8 mouse cellular contexts compared by ENCODE assay signal in genomic region chr13:44100125-44101067, GRCm38 (mm10).
DNase-seq lines count a peak whose midpoint lies in the region; ATAC-seq lines count a peak whose summit lies in the region.

No protein-coding gene starts in this region.

- DNase-seq in kidney, adult 18-20 months: no peak
- peak; percentile 53 to 59 for DNase-seq in frontal cortex, adult 2 months (ENCODE audit: extremely low spot score in 1 of 2, low spot score in 1 of 2)
- no peak for DNase-seq in liver, embryonic 11.5 days (ENCODE audit: low spot score)
- DNase-seq in urinary bladder, postnatal 4 days (ENCODE audit: low spot score in 2 of 2): no peak
- no peak for DNase-seq in urinary bladder, adult 18-20 months (ENCODE audit: low spot score in 2 of 2)

- no peak for ATAC-seq in kidney, embryonic 15.5 days (replicated peaks; ENCODE audit: low FRiP score)
- ATAC-seq in intestine, embryonic 16.5 days: no peak
- peak; percentile 95 for ATAC-seq in midbrain, embryonic 12.5 days (ENCODE audit: low FRiP score, low read depth)
- no peak for ATAC-seq in liver, embryonic 11.5 days (replicated peaks; ENCODE audit: low FRiP score)

- peak overlapping the region; percentile 45 for H3K4me2 ChIP-seq in kidney, embryonic 15.5 days
- H3K4me2 ChIP-seq in intestine, embryonic 16.5 days (ENCODE audit: low read depth, low read length): peak overlapping the region; percentile 16; the same call in 1 of the 2 replicates
- peak overlapping the region; percentile 43 for H3K4me2 ChIP-seq in midbrain, embryonic 12.5 days (replicated peaks)
- H3K4me2 ChIP-seq in liver, embryonic 11.5 days: no peak overlapping the region

- H3K27ac ChIP-seq in kidney, embryonic 15.5 days: no peak overlapping the region
- H3K27ac ChIP-seq in intestine, embryonic 16.5 days (ENCODE audit: low read length): no peak overlapping the region
- H3K27ac ChIP-seq in midbrain, embryonic 12.5 days (replicated peaks): peak overlapping the region; percentile 72
- no peak overlapping the region for H3K27ac ChIP-seq in liver, embryonic 11.5 days (ENCODE audit: low read depth, low read length)

- no peak overlapping the region for H3K9ac ChIP-seq in kidney, embryonic 15.5 days
- H3K9ac ChIP-seq in intestine, embryonic 16.5 days (ENCODE audit: low read depth, low read length): no peak overlapping the region; the same call in 1 of the 2 replicates
- H3K9ac ChIP-seq in midbrain, embryonic 12.5 days (replicated peaks): 0 out of 2 replicates have a peak overlapping the region, but pooled peaks have one; percentile 12
- H3K9ac ChIP-seq in liver, embryonic 11.5 days (ENCODE audit: low read depth, low read length): no peak overlapping the region

- peaks cover 15% of the 10 kb centered on the region for H3K4me1 ChIP-seq in kidney, embryonic 15.5 days
- H3K4me1 ChIP-seq in intestine, embryonic 16.5 days (ENCODE audit: control insufficient read depth, insufficient read depth, low read length): 0 out of 2 replicates have a peak, but pooled peaks cover 5% of the 10 kb centered on the region
- H3K4me1 ChIP-seq in midbrain, embryonic 12.5 days: peaks cover 43% of the 10 kb centered on the region
- H3K4me1 ChIP-seq in liver, embryonic 11.5 days (replicated peaks; ENCODE audit: control insufficient read depth, insufficient read depth, low read length): no peaks in the 10 kb centered on the region

- no peaks in the 10 kb centered on the region for H3K36me3 ChIP-seq in kidney, embryonic 15.5 days
- H3K36me3 ChIP-seq in intestine, embryonic 16.5 days (ENCODE audit: control insufficient read depth, insufficient read depth, low read length): no peaks in the 10 kb centered on the region
- no peaks in the 10 kb centered on the region for H3K36me3 ChIP-seq in midbrain, embryonic 12.5 days
- no peaks in the 10 kb centered on the region for H3K36me3 ChIP-seq in liver, embryonic 11.5 days (ENCODE audit: control insufficient read depth, insufficient read depth, low read length)

- WGBS in kidney, embryonic 15.5 days: 31% methylated on average over 21 of the region's 21 CpGs
- 25% methylated on average over 21 of the region's 21 CpGs for WGBS in intestine, embryonic 16.5 days
- 6% methylated on average over 21 of the region's 21 CpGs for WGBS in midbrain, embryonic 12.5 days
- 31% methylated on average over 21 of the region's 21 CpGs for WGBS in liver, embryonic 11.5 days

- no peaks in the 10 kb centered on the region for H3K9me3 ChIP-seq in kidney, embryonic 15.5 days (replicated peaks)
- no peaks in the 10 kb centered on the region for H3K9me3 ChIP-seq in intestine, embryonic 16.5 days (ENCODE audit: control insufficient read depth, low read length)
- H3K9me3 ChIP-seq in midbrain, embryonic 12.5 days: no peaks in the 10 kb centered on the region
- H3K9me3 ChIP-seq in liver, embryonic 11.5 days (ENCODE audit: control insufficient read depth, low read length): no peaks in the 10 kb centered on the region

- H3K4me3 ChIP-seq in kidney, embryonic 15.5 days (replicated peaks): peak overlapping the region; percentile 6; the same call in 1 of the 2 replicates
- H3K4me3 ChIP-seq in intestine, embryonic 16.5 days (ENCODE audit: low read length): no peak overlapping the region
- peak overlapping the region; percentile 5; the same call in 1 of the 2 replicates for H3K4me3 ChIP-seq in midbrain, embryonic 12.5 days
- H3K4me3 ChIP-seq in liver, embryonic 11.5 days (ENCODE audit: low read depth, low read length): no peak overlapping the region

- H3K27me3 ChIP-seq in kidney, embryonic 15.5 days: peaks cover 21% of the 10 kb centered on the region
- no peaks in the 10 kb centered on the region for H3K27me3 ChIP-seq in intestine, embryonic 16.5 days (replicated peaks; ENCODE audit: control insufficient read depth, insufficient read depth, low read length)
- H3K27me3 ChIP-seq in midbrain, embryonic 12.5 days: peaks cover 79% of the 10 kb centered on the region
- H3K27me3 ChIP-seq in liver, embryonic 11.5 days (replicated peaks; ENCODE audit: control insufficient read depth, insufficient read depth, low read length): peaks cover 4% of the 10 kb centered on the region; the same call in 1 of the 2 replicates

Comparison
In these comparisons a context has a peak if more than half of its experiments do, and no peak if none do; other contexts are left out.
1. H3K4me3 ChIP-seq: peak in kidney, embryonic 15.5 days (single experiment) and midbrain, embryonic 12.5 days (single experiment); none in intestine, embryonic 16.5 days (single experiment) and liver, embryonic 11.5 days (single experiment).
2. DNase-seq: peak in frontal cortex, adult 2 months (2 of 2); none in kidney, adult 18-20 months (single experiment), liver, embryonic 11.5 days (single experiment), urinary bladder, postnatal 4 days (0 of 2) and urinary bladder, adult 18-20 months (0 of 2).